Mouse (Mus musculus): Measurements from ENCODE around the gene Nav2. TPM values are rescaled to one million over a fixed set of nuclear protein-coding genes. Genes with fewer than 3 reads are reported as not detected.
A peak's percentile ranks its signal among the peaks of the same experiment; 100 is the strongest.

Nav2 gene
- total RNA-seq, 2 experiments from 2014 or later, result 1.4 TPM

DNA sequence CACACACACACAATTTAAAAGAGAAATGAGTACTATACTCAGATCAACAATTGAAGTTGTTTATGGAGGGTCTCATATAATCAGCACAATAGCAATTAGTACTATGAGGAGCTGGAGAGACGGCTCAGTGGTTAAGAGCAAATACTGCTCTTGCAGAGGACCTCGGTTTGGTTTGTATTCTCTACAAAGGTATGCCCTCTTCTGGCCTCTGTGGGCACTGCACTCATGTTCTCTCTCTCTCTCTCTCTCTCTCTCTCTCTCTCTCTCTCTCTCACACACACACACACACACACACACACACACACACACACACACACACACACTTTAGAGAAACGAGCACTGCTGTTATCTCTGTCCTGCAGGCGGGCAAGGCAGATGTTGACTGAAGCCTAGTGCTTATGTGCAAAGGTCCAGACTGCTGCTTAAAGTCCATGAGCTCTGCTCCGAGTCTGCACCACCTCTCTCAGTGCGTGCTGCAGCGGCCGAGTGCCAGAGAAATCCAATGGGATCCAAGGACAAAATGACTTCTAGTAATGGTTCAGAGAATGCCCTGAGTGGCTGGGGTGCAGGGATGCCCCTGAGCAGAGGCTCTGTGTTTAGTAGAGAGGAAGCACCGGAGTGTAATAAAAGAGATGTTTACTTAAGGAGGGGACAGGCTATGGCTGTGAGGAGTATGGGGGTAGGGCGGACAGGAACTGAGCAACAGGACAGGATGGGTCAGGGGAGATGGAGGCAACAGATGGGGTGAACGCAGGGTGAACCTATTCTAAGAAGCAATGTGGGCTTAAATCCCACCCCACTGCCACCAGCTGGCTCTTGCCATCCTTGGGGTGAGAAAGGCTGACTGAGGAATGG lies 375.2 kb downstream of the Nav2 start:
- ATAC-seq (replicated peaks; ENCODE audit: low FRiP score, low TSS enrichment, poor library complexity, severe bottlenecking), result peak; percentile 74; the same call in 1 of the 2 replicates

DNA sequence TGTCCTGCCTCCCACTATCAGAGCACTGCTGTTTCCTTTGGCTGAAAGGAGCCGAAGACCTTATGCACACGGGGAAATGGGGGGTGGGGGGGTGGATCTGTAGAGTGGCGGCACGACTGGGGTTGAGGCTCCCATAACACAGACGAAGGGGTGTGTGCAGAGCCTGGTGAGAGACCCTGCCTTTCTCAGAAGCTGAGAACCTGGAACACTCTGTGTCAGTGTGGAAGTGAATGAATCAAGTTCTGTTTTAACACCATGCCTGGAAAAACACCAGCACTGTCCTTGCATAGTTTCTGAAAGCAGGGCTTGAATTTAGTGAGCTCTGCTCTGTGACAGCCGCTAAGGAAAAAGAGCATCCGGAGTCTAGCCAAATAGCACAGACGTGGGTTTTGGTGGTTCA lies 379.7 kb downstream of the Nav2 start:
- no peak for ATAC-seq (replicated peaks; ENCODE audit: low FRiP score, low TSS enrichment, poor library complexity, severe bottlenecking)

DNA sequence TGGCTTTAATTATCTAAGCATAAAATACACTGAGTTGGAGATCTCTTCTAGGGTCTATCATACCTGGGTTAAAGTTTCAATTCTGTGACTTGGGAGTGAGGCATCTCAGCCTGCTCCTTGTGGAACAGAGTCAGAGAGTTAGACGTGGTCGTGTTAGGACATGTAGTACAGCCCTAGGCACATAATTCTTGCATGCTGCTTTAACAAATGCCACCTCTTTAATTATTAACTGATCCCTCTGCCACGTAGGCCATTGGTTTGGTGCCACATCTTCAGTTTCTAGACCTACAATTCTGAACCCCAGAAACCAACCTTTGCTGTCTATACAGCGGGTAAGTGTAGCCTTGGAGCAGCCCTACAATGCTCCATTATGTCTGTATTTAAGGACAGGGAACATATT lies 381.8 kb downstream of the Nav2 start:
- no peak for ATAC-seq (replicated peaks; ENCODE audit: low FRiP score, low TSS enrichment, poor library complexity, severe bottlenecking)

DNA sequence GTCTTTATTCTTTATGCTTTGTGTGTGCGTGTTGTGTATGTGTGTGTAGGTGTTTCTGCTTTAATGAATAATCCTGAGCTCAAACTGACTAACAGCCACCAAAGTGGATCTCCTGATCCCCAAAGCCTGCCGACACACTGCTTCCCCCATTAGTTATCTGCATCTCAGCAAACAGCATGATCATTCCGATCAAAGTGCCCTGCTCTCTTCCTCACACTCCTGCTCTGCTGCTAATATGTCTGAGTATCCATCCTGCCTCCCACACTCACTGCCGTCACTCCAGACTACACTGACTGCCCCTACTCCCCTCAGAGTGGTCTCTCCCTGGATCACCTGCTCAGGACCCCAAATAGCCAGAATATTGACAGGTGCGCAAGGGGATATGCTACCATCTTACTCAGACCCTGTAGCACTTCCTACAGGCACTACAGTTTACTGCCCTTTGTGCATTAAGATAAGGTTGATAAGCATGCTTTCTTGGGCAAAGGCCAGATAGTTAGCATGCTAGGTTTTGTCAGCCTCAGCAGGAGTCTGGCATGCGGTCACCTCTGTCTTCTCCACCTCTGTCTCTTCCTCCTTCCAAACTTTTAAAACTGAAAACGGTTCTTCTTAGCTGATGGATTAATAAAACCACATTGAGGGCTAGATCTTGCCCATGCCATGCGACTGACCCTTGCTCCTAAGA lies 382.8 kb downstream of the Nav2 start:
- ATAC-seq (replicated peaks; ENCODE audit: low FRiP score, low TSS enrichment, poor library complexity, severe bottlenecking), result peak; percentile 79

DNA sequence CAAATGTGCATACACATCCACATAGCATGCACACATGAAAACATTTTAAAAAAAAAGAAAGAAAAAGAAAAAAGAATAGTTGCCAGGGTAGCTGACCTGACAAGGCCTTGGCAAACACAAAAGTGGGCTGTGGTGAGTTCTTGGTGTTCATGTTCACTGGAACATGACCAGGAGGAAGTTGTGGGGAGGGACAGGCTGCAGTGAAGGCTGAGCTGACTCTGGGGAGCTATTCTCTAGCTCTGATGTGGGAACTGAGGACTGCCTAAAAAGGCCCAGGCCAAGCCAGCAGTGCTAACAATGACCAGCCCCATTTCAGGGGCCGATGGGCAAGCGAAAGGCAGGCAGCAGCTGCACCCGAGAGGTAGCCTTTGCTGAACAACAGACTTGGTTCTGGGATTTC lies 388.6 kb downstream of the Nav2 start:
- ATAC-seq (replicated peaks; ENCODE audit: low FRiP score, low TSS enrichment, poor library complexity, severe bottlenecking), result no peak

DNA sequence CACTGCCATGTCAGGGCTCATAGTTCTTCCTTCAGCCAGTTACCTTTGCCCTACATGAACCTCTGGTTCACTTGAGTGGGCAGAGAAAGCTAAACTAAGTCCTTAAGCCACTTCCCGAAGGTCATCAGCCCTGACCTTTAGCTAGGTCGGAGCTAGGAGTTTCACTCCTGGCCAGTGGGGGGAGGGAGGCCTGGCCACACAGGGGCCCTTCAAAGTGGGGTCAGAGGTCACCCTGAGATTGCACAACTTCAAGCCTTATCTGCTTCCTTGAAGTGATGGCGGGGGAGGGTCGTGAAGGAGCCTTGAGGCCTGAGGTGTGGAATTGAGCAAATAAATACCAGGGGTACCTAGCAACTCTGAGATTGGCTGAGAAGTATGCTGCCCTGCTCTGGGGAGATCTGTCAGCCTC lies 389.9 kb downstream of the Nav2 start:
- ATAC-seq (replicated peaks; ENCODE audit: low FRiP score, low TSS enrichment, poor library complexity, severe bottlenecking), result no peak

DNA sequence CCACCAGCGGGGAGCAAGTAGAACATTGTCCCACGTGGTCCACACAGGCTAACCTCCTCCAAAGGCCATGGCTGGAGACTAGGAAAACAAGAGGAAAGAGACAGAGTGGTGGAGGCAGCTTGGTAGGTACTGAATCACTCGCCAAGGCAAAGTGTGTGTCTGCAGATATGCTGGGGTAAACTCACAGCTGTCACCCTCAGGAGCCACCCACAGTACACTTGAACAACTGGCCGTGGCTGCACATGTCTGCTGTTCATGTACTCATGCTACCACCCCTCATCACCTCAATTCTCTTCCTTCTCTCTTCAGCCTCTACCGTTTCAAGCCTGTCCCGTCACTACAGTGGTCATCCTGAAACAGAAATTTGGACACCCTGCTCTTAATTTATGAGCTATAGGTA lies 393.0 kb downstream of the Nav2 start:
- no peak for ATAC-seq (replicated peaks; ENCODE audit: low FRiP score, low TSS enrichment, poor library complexity, severe bottlenecking)

DNA sequence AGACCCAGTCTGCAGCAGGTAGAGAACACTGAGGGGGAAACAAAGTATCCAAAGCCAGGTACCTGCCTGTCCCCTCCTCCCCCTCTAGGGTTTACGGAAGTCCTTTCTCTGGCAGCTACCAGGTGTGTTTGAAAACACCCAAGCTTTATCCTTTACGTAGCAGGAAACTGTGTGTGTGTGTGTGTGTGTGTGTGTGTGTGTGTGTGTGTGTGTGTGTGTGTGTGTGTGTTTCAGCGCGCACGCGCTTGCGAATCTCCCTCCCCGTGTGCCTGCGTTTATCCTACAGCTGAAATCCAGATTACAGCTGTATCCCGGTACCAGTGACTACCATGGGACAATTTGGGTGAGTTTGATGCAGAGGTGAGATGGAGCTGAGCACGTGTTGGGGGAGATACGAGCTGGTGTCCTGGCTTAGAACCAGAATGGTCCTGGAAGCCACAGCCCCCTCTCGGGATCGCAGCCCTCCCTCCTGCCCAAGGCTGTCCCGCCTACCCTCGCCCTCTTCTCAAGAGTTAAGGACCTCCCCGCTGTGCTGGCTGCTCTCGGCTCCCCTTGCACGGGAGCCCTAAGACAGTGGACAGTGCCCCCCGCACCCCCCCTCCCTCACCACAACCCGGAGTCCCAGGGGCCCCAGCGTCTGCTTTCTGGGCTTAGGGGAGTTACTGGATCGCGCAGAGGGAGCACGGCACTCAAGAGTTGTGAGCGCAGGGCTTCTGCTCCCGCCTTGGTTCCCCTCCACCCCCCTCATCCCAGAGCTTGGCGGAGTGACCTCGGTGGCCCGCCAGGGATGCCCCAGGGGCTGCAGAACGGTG lies 395.3 kb downstream of the Nav2 start:
- no peak; the same call in 1 of the 2 replicates for ATAC-seq (replicated peaks; ENCODE audit: low FRiP score, low TSS enrichment, poor library complexity, severe bottlenecking)

DNA sequence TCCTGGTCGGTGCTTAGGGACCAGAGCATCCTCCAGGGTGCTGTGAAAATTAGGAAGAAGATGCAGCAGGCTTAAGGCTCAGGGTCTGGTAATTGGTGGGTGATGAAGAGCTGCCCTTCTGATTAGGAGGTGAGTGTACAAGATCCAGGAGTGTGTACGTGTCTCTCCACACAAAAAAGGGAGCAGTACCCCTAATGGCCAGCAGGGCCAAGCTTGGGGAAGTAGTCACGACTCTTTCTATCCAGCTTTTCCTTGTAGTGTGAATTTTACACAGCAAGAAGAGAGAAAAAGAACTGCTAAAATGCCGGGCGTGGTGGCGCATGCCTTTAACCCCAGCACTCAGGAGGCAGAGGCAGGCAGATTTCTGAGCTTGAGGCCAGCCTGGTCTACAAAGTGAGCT lies 399.2 kb downstream of the Nav2 start:
- no peak; the same call in 1 of the 2 replicates for ATAC-seq (replicated peaks; ENCODE audit: low FRiP score, low TSS enrichment, poor library complexity, severe bottlenecking)

DNA sequence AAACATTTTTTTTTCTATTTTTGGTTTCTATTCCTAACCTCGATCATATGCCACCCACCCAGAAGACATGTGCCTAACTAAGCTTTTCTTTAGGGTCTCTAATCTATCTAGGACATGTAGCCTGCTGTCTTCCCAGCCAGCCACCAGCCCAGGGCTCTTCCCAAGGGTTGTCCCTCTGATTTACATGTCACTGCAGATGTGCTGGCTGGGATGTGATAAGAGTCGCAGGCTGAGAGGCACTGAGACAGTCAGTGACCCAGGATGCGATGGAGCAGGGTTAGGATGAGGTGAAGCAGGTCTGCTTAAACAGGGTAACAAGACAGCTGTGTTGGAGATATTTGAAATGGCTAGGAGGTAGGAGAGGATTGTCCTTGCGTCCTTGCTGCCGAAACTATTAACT lies 401.2 kb downstream of the Nav2 start:
- ATAC-seq (replicated peaks; ENCODE audit: low FRiP score, low TSS enrichment, poor library complexity, severe bottlenecking), result peak; percentile 50

DNA sequence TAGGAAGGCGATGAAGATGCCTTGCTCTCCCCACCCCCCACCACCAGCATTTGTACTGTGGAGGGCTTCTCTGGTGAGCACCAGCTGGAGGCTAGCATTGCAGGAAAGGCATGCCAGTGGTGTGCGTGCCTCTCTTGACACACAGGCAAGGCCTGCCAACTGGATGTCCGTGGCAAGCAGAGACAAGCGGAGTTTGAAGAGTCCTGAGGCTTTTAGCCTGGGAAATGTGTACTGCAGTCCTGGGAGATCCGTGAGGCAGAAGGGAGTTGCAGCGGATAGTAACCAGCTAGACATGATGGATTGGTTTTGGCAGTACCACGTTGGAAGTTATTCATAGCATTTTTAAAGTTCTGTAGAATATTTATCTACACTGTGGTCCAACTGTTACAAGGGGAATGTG lies 405.4 kb downstream of the Nav2 start:
- ATAC-seq (replicated peaks; ENCODE audit: low FRiP score, low TSS enrichment, poor library complexity, severe bottlenecking), result no peak

DNA sequence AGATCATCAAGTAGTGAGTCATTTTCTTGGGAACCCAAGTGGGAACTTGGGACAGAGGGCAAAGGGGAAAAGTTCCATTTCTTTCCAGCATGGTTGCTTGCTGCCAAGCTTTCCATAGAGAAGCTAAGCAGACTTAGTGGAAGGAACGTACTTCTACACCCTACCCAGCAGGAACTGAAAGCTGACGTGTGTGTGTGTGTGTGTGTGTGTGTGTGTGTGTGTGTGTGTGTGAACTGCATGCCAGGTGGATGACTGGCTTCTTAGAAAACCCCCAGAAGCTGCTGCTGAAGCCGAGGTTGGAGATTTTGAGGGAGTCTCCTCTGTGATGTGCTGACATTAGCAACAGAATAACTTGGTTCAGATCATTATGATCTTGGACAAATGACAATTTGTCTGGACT lies 406.5 kb downstream of the Nav2 start:
- ATAC-seq (replicated peaks; ENCODE audit: low FRiP score, low TSS enrichment, poor library complexity, severe bottlenecking), result no peak

DNA sequence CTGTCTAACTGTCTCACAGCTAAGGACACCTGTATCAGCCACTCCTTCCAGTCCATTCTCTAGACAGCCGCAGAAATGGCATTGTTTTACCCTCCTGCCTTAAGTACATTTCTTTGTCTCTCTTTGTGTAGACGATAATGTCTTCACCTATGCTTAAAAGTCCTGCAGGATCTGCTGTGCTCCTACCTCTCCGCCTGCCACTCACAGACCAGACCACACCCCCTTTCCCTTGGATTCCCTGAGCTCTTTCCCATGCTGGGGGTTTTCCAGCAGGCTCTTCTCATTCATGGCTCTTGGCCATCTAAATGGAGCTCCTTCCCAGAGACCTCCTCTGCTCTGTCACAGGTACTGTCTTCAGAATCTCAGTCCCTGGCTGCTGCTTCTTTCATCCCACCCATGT lies 408.1 kb downstream of the Nav2 start:
- ATAC-seq (replicated peaks; ENCODE audit: low FRiP score, low TSS enrichment, poor library complexity, severe bottlenecking), result no peak

DNA sequence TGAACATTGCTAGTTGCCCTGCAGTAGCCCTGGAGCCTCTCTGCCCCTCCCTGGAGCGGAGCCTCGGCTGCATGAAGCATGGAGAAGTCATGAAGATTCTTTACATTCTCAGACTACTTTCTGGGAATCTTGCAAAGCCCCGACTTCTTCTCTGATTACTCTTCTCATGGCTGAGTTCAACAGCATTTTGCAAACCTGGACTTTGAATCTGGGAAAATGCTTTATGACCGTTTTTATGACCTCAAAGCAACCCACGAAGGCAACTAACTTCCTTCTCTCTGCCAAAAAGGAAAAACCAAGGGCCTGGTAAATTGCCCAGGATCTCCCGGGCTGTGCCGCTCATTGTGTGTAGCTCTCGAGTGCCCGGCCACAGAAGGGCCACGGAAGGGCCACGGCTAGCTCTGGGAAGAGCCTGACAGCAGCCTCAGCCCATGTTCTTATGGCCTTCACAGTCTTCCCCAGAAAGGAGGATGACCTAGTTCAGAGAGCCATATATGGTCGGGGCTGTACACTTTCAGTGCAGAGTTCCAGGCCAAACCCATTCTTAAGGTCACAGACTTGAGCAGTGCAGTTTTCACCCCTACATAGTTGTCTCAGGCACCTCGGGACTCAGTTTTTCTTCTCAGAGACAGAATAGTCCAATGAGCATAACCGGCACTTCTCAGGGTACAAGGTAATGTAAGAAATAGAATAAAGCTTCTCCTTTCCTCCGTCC lies 409.8 kb downstream of the Nav2 start:
- ATAC-seq (replicated peaks; ENCODE audit: low FRiP score, low TSS enrichment, poor library complexity, severe bottlenecking), result no peak

DNA sequence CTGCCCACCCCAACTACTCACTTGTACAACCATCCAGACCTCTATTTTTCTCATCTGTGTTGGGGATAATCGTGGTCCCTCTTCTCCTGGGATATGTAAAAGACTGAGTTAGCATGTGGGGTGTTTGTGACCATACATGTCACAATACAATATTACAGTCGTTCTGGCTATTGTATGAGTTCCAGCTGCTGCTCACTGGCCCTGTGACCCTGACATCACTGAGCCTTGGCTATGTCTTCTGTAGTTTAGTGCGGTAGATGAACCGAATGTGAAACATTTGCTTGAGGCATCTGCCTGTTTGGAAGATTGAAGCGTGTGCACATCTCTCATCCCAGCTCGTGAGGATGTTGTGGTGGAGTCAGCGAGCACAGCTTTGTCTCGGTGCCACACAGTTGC lies 410.4 kb downstream of the Nav2 start:
- no peak for ATAC-seq (replicated peaks; ENCODE audit: low FRiP score, low TSS enrichment, poor library complexity, severe bottlenecking)

DNA sequence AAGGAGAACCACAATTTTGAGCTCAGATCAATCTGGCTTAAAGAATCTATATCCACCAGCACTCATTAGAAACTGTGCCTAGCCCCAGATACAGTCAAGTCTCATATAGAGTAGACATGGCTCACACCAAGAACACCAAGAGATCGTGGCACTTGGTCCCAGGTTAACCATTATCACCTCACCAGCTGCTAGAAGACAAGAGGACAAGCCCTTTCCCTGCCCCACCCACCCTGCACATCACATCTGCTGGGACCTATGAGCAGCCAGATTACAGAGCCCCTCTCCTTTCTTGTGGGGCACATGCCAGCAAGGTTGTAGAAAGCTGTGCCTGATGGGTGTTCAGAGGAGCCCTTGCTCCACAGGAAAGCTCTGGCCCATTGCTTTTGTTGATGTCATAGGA lies 411.5 kb downstream of the Nav2 start:
- ATAC-seq (replicated peaks; ENCODE audit: low FRiP score, low TSS enrichment, poor library complexity, severe bottlenecking), result 0 out of 2 replicates have a peak, but pooled peaks have one; percentile 4

DNA sequence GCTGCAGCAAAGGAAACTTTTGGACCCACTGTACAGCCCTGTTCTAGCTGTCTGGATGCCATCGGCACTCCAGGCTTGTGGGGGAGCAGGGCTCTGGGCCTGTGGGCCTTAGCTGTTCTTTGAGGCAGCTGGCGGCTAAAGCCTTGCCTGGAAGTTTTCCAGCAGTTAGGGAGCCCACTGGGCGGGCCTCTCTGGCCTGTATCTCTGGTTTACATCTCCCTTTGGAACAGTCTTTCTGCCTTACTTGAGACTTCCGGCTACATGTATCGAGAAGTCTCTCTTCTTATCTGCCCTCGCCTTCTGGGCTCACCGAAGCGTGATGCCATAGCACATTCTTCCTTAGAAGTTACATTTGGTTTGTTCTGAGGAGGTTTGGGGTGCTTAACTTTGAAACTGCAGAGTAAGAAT lies 412.6 kb downstream of the Nav2 start:
- ATAC-seq (replicated peaks; ENCODE audit: low FRiP score, low TSS enrichment, poor library complexity, severe bottlenecking), result peak; percentile 91

DNA sequence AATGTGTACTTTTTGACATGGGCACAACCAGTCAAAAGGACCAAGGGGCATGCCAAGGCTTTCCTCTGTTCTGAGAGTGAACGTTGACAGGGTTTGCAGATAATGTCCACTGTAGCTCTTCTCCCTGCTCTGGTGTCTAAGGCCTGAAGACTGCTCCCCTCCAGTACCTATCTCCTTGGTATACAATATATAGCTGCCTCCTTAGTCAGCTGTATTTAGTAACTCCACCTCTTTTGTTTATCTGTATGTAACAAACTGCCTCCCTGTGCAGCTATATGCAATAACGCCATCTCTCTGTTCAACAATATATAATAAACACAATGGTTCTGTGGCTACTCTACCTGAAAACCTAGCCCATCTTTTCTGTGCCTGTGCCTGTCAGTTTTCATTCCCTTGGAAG lies 413.7 kb downstream of the Nav2 start:
- peak; percentile 56 for ATAC-seq (replicated peaks; ENCODE audit: low FRiP score, low TSS enrichment, poor library complexity, severe bottlenecking)

DNA sequence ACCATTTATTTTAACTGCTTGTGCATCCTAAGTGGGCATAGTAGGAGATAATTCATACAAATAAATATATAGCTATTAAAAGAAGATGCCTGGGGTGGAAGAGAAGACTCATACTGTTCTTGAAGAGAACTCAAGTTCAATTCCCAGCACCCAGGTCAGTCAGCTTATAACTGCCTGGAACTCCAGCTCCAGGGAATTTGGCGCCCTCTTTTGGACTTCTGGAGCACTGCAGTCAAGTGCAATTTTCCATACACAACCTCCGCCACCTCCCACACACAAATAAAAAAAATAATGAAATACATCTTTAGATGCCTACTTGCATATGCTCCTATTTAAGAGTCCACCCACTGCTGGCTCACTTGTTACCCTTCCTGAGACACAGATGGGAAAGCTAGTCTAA lies 416.1 kb downstream of the Nav2 start:
- no peak for ATAC-seq (replicated peaks; ENCODE audit: low FRiP score, low TSS enrichment, poor library complexity, severe bottlenecking)

Data from megakaryocyte-erythroid progenitor cell, adult 5-6 weeks (primary cell).